Comparison of ENCODE assay signal across 15 mouse cellular contexts in the genomic region with DNA sequence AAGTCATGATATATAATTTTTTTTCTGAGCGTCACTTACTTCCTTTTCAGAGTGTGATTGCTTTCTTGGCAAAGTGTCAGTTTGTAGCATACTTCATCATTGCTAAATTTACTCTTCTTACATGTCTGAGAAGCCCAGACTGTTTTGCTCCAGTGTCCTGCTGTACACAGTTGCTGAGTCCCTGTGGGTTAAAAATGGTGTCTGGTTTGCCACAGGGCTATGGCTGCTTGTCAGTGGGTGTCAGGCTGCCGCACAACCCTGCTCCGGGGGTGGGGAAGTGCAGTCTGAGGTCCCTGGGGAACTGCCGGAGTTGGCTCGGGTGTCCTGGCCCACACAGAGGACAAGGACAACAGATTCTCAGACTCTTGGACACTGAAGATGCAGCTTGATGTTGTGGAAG.
A peak's percentile ranks its signal among the peaks of the same experiment; 100 is the strongest.
DNase-seq lines count a peak whose midpoint lies in the region; ATAC-seq and TF ChIP-seq lines count a peak whose summit lies in the region.
"Had no signal": no experiment of that assay in that cellular context is flagged by ENCODE, and none has a peak within 500 bp of the region (broad histone marks: within the 10 kb centered on the region; RNA-seq: fewer than 3 reads in every experiment).

No protein-coding gene starts in this region.

- DNase-seq in forebrain, postnatal 0 days, result peak; percentile 48
- DNase-seq in kidney, postnatal 14 days, result peak; percentile 18
- DNase-seq in kidney, postnatal 36 days, result no peak
- DNase-seq in B cell, adult 2 months, result peak; percentile 27 to 29
- DNase-seq in heart, postnatal 10 days, result peak; percentile 35 to 39
- DNase-seq in thymus, adult 18-20 months, result no peak
- DNase-seq: cerebellum, adult 8-10 months; thymus, postnatal 4 days had no signal

- 80% methylated on average over 5 of the region's 5 CpGs for WGBS in forebrain, postnatal 0 days
- 83% methylated on average over 5 of the region's 5 CpGs for WGBS in forebrain, embryonic 15.5 days
- 82% methylated on average over 5 of the region's 5 CpGs for WGBS in intestine, embryonic 15.5 days

- H3K36me3 ChIP-seq in forebrain, postnatal 0 days (ENCODE audit: insufficient read depth), result peaks cover 32% of the 10 kb centered on the region
- H3K36me3 ChIP-seq in forebrain, embryonic 15.5 days, result peaks cover 27% of the 10 kb centered on the region
- peaks cover 35% of the 10 kb centered on the region for H3K36me3 ChIP-seq in intestine, embryonic 15.5 days

- H3K4me3 ChIP-seq in forebrain, postnatal 0 days (ENCODE audit: low read depth, low read length), result no peak overlapping the region
- no peak overlapping the region for H3K4me3 ChIP-seq in forebrain, embryonic 15.5 days
- no peak overlapping the region for H3K4me3 ChIP-seq in intestine, embryonic 15.5 days (replicated peaks)
- H3K4me3 ChIP-seq: hindbrain, embryonic 12.5 days; liver, embryonic 12.5 days; midbrain, embryonic 13.5 days; stomach, embryonic 15.5 days had no signal

- no peak overlapping the region for H3K4me2 ChIP-seq in forebrain, postnatal 0 days (ENCODE audit: low read depth)
- no peak overlapping the region for H3K4me2 ChIP-seq in forebrain, embryonic 15.5 days (replicated peaks)
- no peak overlapping the region for H3K4me2 ChIP-seq in intestine, embryonic 15.5 days (replicated peaks)
- H3K4me2 ChIP-seq: hindbrain, embryonic 12.5 days; liver, embryonic 12.5 days; midbrain, embryonic 13.5 days; stomach, embryonic 15.5 days had no signal

- TF ChIP-seq CTCF in forebrain, postnatal 0 days (IDR thresholded peaks at IDR 0.05; ENCODE audit: low read depth), result no peak

- H3K9ac ChIP-seq in forebrain, postnatal 0 days, result no peak overlapping the region
- H3K9ac ChIP-seq in forebrain, embryonic 15.5 days (replicated peaks), result no peak overlapping the region
- no peak overlapping the region for H3K9ac ChIP-seq in intestine, embryonic 15.5 days
- H3K9ac ChIP-seq: hindbrain, embryonic 12.5 days; liver, embryonic 12.5 days; midbrain, embryonic 13.5 days; stomach, embryonic 15.5 days had no signal

- peak overlapping the region; percentile 35; the same call in 1 of the 2 replicates for H3K27ac ChIP-seq in forebrain, postnatal 0 days (ENCODE audit: low read depth, low read length)
- no peak overlapping the region for H3K27ac ChIP-seq in forebrain, embryonic 15.5 days (replicated peaks)
- no peak overlapping the region for H3K27ac ChIP-seq in intestine, embryonic 15.5 days
- H3K27ac ChIP-seq: hindbrain, embryonic 12.5 days; liver, embryonic 12.5 days; midbrain, embryonic 13.5 days; stomach, embryonic 15.5 days had no signal

- no peaks in the 10 kb centered on the region for H3K4me1 ChIP-seq in forebrain, postnatal 0 days (ENCODE audit: insufficient read depth)
- 0 out of 2 replicates have a peak, but pooled peaks cover 6% of the 10 kb centered on the region for H3K4me1 ChIP-seq in forebrain, embryonic 15.5 days
- no peaks in the 10 kb centered on the region for H3K4me1 ChIP-seq in intestine, embryonic 15.5 days (replicated peaks)
- H3K4me1 ChIP-seq: hindbrain, embryonic 12.5 days; midbrain, embryonic 13.5 days; stomach, embryonic 15.5 days had no signal

- intact Hi-C loops in heart, postnatal 10 days (cut with DNase I), result no loop called here

- no peaks in the 10 kb centered on the region for H3K9me3 ChIP-seq in forebrain, postnatal 0 days (ENCODE audit: low read length)
- H3K9me3 ChIP-seq in forebrain, embryonic 15.5 days, result no peaks in the 10 kb centered on the region
- H3K9me3 ChIP-seq in intestine, embryonic 15.5 days, result no peaks in the 10 kb centered on the region
- H3K9me3 ChIP-seq: hindbrain, embryonic 12.5 days; liver, embryonic 12.5 days; midbrain, embryonic 13.5 days; stomach, embryonic 15.5 days had no signal

- ATAC-seq in forebrain, postnatal 0 days, result peak; percentile 75
- ATAC-seq in forebrain, embryonic 15.5 days (replicated peaks), result no peak
- ATAC-seq in intestine, embryonic 15.5 days, result no peak
- ATAC-seq: intestine, embryonic 16.5 days; liver, embryonic 12.5 days; midbrain, embryonic 13.5 days had no signal

- no peaks in the 10 kb centered on the region for H3K27me3 ChIP-seq in forebrain, postnatal 0 days (ENCODE audit: insufficient read depth, low read length)
- H3K27me3 ChIP-seq in forebrain, embryonic 15.5 days, result no peaks in the 10 kb centered on the region
- H3K27me3 ChIP-seq in intestine, embryonic 15.5 days (replicated peaks), result no peaks in the 10 kb centered on the region
- H3K27me3 ChIP-seq: hindbrain, embryonic 12.5 days; liver, embryonic 12.5 days; midbrain, embryonic 13.5 days; stomach, embryonic 15.5 days had no signal

Comparison
In these comparisons a context has a peak if more than half of its experiments do, and no peak if none do; other contexts are left out.
1. DNase-seq: peak in forebrain, postnatal 0 days (single experiment), kidney, postnatal 14 days (single experiment), B cell, adult 2 months (2 of 2) and heart, postnatal 10 days (2 of 2); none in kidney, postnatal 36 days (0 of 2) and thymus, adult 18-20 months (0 of 2).